Mouse (Mus musculus): ENCODE measurements around the gene Usp31. TPM values are rescaled to one million over a fixed set of nuclear protein-coding genes. Genes with fewer than 3 reads are reported as not detected.

The Usp31 gene
- total and polyA plus RNA-seq, 3 experiments, result 14.4 to 14.7 TPM; not detected in 1

GRCm38 (mm10) chr7:121640998-121641762 lies 65.9 kb downstream of the Usp31 start:
- peak; percentile 74 for DNase-seq (ENCODE audit: low read depth, low spot score)
- Histone ChIP-seq H3K27ac (ENCODE audit: control insufficient read depth, low read depth, low read length) (no peak overlapping the region), H3K79me2 (ENCODE audit: control insufficient read depth, insufficient read depth, low read length, poor library complexity) (no peaks in the 10 kb centered on the region), H3K4me1 (ENCODE audit: control insufficient read depth in 1 of 2, insufficient read depth in 2 of 2, low read length in 2 of 2) (peaks cover 0 to 4% of the 10 kb centered on the region in 2 experiments; a peak in 2 of 4 replicates), H3K36me3 (ENCODE audit: control insufficient read depth in 1 of 2, insufficient read depth in 2 of 2, low read length in 2 of 2) (peaks cover 0 to 2% of the 10 kb centered on the region in 2 experiments; a peak in 1 of 4 replicates), H3K27me3 (ENCODE audit: control insufficient read depth in 1 of 2, insufficient read depth in 2 of 2, low read length in 2 of 2) (no peaks in the 10 kb centered on the region), H3K4me3 (ENCODE audit: control insufficient read depth in 1 of 2, insufficient read depth in 1 of 2, low read depth in 2 of 2, low read length in 2 of 2) (peak overlapping the region in 1 of 2 experiments; percentile 23; a peak in 1 of 4 replicates), H3K9me3 (replicated peaks; ENCODE audit: insufficient read depth, low read length) (no peaks in the 10 kb centered on the region), H3K9ac (ENCODE audit: control insufficient read depth, low read depth, low read length, poor library complexity, severe bottlenecking) (no peak overlapping the region)
- TF ChIP-seq RAD21 (IDR thresholded peaks at IDR 0.05; ENCODE audit: low read depth, low read length), result peak; percentile 75
- peak; percentile 63 for TF ChIP-seq SMC3 (IDR thresholded peaks at IDR 0.05; ENCODE audit: low read depth, low read length)
- no peak for TF ChIP-seq POLR2AphosphoS2 (IDR thresholded peaks at IDR 0.05; ENCODE audit: low read length)
- TF ChIP-seq CTCF (IDR thresholded peaks at IDR 0.05 in 2 of 3, conservative IDR thresholded peaks at IDR 0.05 in 1 of 3; ENCODE audit: control insufficient read depth in 1 of 3, insufficient read depth in 1 of 3, low read depth in 2 of 3, low read length in 3 of 3, poor library complexity in 1 of 3, severe bottlenecking in 1 of 3), result peak; percentile 41 to 91 (median 73)

GRCm38 (mm10) chr7:121636732-121637131 lies 70.3 kb downstream of the Usp31 start:
- DNase-seq (ENCODE audit: low read depth, low spot score), result peak; percentile 54
- Histone ChIP-seq H3K4me1 (ENCODE audit: control insufficient read depth in 1 of 2, insufficient read depth in 2 of 2, low read length in 2 of 2) (peaks cover 0 to 4% of the 10 kb centered on the region in 2 experiments; a peak in 2 of 4 replicates), H3K27ac (ENCODE audit: control insufficient read depth, low read depth, low read length) (no peak overlapping the region), H3K9ac (ENCODE audit: control insufficient read depth, low read depth, low read length, poor library complexity, severe bottlenecking) (no peak overlapping the region), H3K4me3 (ENCODE audit: control insufficient read depth in 1 of 2, insufficient read depth in 1 of 2, low read depth in 2 of 2, low read length in 2 of 2) (no peak overlapping the region), H3K36me3 (ENCODE audit: control insufficient read depth in 1 of 2, insufficient read depth in 2 of 2, low read length in 2 of 2) (no peaks in the 10 kb centered on the region), H3K27me3 (ENCODE audit: control insufficient read depth in 1 of 2, insufficient read depth in 2 of 2, low read length in 2 of 2) (no peaks in the 10 kb centered on the region), H3K9me3 (replicated peaks; ENCODE audit: insufficient read depth, low read length) (no peaks in the 10 kb centered on the region), H3K79me2 (ENCODE audit: control insufficient read depth, insufficient read depth, low read length, poor library complexity) (no peaks in the 10 kb centered on the region)
- TF ChIP-seq TBP (IDR thresholded peaks at IDR 0.05; ENCODE audit: low read depth, low read length) (no peak), POLR2A (IDR thresholded peaks at IDR 0.05; ENCODE audit: control insufficient read depth in 1 of 2, insufficient read depth in 1 of 2, low read depth in 1 of 2, low read length in 2 of 2, poor library complexity in 1 of 2) (no peak), EP300 (IDR thresholded peaks at IDR 0.05; ENCODE audit: low read depth in 1 of 2, low read length in 2 of 2) (no peak), NELFE (IDR thresholded peaks at IDR 0.05; ENCODE audit: low read depth, low read length) (no peak), BHLHE40 (IDR thresholded peaks at IDR 0.05; ENCODE audit: borderline replicate concordance, low read depth, low read length) (no peak), CTCF (IDR thresholded peaks at IDR 0.05 in 2 of 3, conservative IDR thresholded peaks at IDR 0.05 in 1 of 3; ENCODE audit: control insufficient read depth in 1 of 3, insufficient read depth in 1 of 3, low read depth in 2 of 3, low read length in 3 of 3, poor library complexity in 1 of 3, severe bottlenecking in 1 of 3) (no peak), E2F4 (IDR thresholded peaks at IDR 0.05; ENCODE audit: borderline replicate concordance, low read depth, low read length) (no peak), GATA1 (IDR thresholded peaks at IDR 0.05; ENCODE audit: low read depth, low read length) (no peak)

- Histone ChIP-seq H3K36me3 (ENCODE audit: control insufficient read depth in 1 of 2, insufficient read depth in 2 of 2, low read length in 2 of 2) (no peaks in the 10 kb centered on the region), H3K4me3 (ENCODE audit: control insufficient read depth in 1 of 2, insufficient read depth in 1 of 2, low read depth in 2 of 2, low read length in 2 of 2) (no peak overlapping the region), H3K27ac (ENCODE audit: control insufficient read depth, low read depth, low read length) (no peak overlapping the region), H3K9me3 (replicated peaks; ENCODE audit: insufficient read depth, low read length) (no peaks in the 10 kb centered on the region), H3K9ac (ENCODE audit: control insufficient read depth, low read depth, low read length, poor library complexity, severe bottlenecking) (no peak overlapping the region), H3K27me3 (ENCODE audit: control insufficient read depth in 1 of 2, insufficient read depth in 2 of 2, low read length in 2 of 2) (no peaks in the 10 kb centered on the region), H3K4me1 (ENCODE audit: control insufficient read depth in 1 of 2, insufficient read depth in 2 of 2, low read length in 2 of 2) (peaks cover 0 to 4% of the 10 kb centered on the region in 2 experiments; a peak in 2 of 4 replicates), H3K79me2 (ENCODE audit: control insufficient read depth, insufficient read depth, low read length, poor library complexity) (no peaks in the 10 kb centered on the region)
- no peak for TF ChIP-seq ZNF384 (IDR thresholded peaks at IDR 0.05; ENCODE audit: low read depth, low read length)
- no peak for TF ChIP-seq CHD1 (IDR thresholded peaks at IDR 0.05; ENCODE audit: low read depth, low read length)
- no peak for TF ChIP-seq ZC3H11A (IDR thresholded peaks at IDR 0.05; ENCODE audit: low read depth, low read length)
- TF ChIP-seq BHLHE40 (IDR thresholded peaks at IDR 0.05; ENCODE audit: borderline replicate concordance, low read depth, low read length), result no peak
- DNase-seq (ENCODE audit: low read depth, low spot score), result no peak
These were observed 72.8 kb downstream of the Usp31 start for GRCm38 (mm10) chr7:121634236-121634635.

All from MEL (cell line).